Mouse (Mus musculus) heart, postnatal 36 days (tissue): Measurements from ENCODE around the gene Grwd1. TPM values are rescaled to one million over a fixed set of nuclear protein-coding genes. Genes with fewer than 3 reads are reported as not detected.

Source experiments
- DNase-seq, 2 experiments: peaks; one replicate each; pipeline ENCODE4 v3.0.0; 2021 to 2022
- intact Hi-C: fragments of 180-260 bp; cut with DNase I; formaldehyde crosslinking; loops from one replicate; pipeline ENCODE4 v1.15.1; 2025
- total RNA-seq, 2 experiments: library from RNA; stranded (reverse); gene quantifications; 2 replicates each; pipeline ENCODE4 v1.2.3; 2021

Grwd1 gene
- total RNA-seq, 2 experiments from 2014 or later = 11.5 to 11.6 TPM

DNA sequence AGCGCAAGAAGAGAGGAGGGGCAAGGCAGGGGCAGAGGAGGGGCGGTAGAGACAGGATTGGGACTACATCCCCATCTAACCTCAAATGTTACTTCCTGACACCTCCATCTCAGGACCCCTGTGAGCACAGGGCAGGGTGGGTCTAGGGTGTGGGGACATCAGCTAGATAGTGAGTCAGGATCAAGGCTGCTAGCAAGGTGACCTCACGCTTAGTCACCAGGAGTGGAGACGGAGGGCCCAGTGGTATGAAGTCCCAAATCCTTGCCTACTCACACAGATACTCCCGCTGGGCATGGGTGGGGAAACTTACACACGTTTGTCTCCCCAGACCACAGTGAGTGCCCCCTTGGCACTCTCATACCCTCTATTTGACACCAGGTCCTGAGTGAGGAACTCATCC, 28.2 kb downstream of the Grwd1 start:
- intact Hi-C loops = loop anchor here (5.0 kb wide), 1 partner anchor 135 kb away; no protein-coding TSS in a partner anchor
- no peak for DNase-seq

DNA sequence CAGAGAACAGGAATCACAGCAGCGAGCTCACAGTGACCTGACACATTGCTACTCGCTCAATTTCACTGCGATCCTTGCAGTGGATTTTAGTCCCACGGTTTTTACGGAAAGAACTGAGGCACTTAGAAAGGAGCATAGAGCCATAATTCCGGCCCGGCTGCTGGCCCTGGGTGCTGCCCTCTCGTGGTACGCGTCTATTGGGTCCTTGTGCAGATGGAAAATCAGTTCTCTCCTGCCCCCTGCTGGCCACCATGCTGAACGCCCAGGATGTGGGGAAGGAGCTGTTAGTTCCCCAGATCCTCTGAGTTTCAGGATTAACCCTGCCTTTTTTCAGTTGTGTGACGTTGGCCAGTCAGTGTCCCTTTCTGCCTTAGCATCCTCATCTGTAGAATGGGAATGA, 29.4 kb downstream of the Grwd1 start:
- intact Hi-C loops = loop anchor here (1.0 to 5.0 kb wide), 2 partner anchors 62 to 136 kb away; no protein-coding TSS in a partner anchor
- peak; percentile 90 to 95 for DNase-seq

DNA sequence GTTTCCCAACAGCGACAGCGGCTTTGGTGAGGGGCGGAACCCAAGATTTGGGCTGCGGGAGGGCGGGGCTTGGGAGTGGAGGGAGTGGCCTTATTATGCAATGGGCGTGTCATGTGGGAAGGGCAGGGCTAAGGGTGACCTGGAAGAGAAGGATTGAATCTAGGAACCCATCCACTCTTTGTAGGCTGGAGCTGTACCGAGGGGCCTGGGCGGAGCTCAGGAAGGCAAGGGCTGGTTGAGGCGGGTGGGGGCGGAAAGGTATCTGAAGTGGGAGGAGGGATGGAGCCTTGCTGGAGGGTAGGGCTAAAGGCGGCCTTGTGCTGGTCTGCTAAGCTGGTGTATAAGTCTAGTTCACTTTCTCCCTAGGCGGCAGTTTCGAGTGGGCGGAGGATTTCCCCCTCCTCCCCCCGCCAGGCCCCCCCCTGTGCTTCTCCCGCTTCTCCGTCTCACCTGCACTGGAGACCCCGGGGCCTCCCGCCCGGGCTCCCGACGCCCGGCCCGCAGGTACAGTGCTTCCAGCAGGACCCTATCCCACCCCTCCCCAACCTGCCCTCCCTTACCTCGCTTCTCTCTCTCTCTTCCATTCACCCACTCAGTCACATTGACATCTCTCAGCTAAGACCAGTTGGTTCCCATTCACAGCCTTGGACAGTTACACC, 30.1 kb downstream of the Grwd1 start:
- intact Hi-C loops = loop anchor here (1.0 to 5.0 kb wide), 2 partner anchors 61 to 137 kb away; no protein-coding TSS in a partner anchor

DNA sequence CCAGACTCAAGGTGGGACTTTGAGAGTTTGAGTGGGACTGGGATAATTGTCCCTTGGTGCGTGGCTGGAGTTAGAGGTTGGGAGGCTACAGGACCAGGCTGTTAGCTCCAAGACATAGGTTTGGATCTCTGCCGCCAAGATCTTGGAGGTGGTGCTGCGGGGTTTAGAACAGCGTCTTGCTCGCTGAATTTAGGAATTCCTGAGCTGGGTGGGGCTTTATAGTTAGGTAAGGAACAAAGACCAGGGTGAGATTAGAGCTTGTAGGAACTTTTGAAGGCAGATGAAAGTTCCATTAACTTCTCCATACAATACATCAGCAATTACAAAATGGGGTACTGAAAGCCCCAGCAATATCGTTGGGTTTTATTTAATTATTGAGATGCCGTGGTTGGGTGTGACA, 30.7 kb downstream of the Grwd1 start:
- no peak for DNase-seq
- intact Hi-C loops = loop anchor here (5.0 kb wide), 1 partner anchor 137 kb away; no protein-coding TSS in a partner anchor

More for the DNA sequence above, 30.1 kb downstream of the Grwd1 start:
- no peak for DNase-seq

DNA sequence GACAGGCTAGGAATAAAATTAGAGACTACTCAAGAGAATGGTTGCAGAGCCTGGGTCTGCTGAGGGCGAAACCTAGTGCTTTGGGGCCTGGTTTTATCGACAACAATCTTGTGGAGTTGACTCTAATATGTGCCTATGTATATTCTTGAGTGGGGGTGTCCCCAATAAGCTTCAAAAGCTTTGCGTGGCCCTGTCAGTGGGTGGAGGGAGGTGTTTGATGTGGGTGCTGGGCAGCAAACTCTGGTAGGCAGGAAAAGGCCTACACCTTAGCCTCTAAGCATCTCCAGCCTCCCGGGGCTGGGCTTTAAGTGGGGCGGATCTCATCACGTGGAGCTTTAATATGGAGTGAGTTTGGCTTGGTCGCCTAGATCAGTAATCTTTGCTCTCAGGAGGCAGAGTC, 31.8 kb downstream of the Grwd1 start:
- intact Hi-C loops = no loop called here
- DNase-seq = no peak

DNA sequence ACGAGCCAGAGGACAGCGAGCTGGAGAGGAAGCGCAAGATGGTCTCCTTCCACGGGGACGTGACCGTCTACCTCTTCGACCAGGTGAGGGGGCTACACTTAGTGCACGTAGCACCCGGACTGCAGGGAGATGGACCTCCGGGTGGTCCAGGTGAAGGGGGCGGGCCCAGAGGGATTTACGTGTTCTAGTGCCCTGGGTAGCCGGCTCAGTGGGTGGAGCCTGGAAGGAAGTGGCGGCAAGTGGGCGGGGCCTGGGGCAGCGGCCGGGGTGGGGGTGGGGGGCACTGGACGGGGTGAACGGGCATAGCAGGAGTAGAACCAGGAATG, 32.3 kb downstream of the Grwd1 start:
- DNase-seq = no peak
- intact Hi-C loops = no loop called here

DNA sequence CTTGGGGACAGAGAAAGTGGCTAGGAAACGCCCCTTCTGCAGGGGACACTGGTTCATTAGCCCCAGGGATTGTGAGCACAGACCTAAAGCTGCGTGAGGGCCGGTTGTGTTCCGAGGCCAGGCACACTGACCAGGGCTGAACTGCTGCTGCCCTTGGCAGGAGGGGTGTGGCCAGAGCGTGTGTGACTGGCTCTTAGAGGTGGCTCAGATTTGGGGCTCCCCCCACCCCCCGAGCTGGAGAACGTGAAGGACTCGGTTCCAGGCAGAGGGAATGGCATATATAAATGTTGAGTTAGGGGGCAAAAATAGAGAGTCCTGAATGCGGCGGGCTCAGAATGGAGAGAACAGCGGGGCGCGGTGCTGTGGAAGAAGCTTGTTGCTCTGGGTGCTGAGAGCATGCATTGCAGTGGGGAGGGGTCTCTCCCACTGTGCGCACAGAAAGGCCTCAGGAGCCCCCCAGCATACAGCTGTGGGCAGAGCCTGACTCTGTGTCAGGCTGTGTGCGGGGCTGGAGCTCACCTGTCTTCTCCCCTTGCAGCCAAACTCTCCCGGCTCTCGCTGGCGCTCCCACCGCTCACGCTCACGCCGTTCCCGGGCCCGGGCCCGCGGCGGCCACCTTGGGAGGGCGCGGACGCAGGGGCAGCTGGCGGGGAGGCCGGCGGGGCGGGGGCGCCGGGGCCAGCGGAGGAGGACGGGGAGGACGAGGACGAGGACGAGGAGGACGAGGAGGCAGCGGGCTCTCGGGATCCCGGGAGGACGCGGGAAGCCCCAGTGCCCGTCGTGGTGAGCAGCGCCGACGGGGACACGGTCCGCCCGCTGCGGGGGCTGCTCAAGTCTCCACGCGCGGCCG, 32.9 kb downstream of the Grwd1 start:
- DNase-seq = no peak
- intact Hi-C loops = no loop called here

DNA sequence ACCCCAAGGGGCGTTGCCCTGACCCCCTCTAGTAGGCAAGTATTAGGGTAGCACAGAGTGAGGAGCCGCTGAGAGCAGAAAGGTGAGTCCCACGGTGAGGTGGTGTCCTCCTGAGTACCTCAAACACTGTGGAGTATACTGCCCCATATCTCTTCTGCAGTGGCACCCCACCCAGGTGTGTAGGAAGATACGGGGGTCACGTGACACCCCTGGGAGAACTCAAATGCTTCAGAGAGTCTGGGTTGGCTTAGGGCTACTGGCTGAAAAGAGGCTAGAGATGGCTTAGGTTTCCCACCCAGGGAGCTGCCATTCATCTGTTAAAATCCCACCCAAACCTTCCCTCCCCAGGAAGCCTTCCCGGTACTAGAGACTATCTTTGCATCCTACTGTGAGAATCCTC, 33.8 kb downstream of the Grwd1 start:
- intact Hi-C loops = no loop called here
- no peak for DNase-seq

DNA sequence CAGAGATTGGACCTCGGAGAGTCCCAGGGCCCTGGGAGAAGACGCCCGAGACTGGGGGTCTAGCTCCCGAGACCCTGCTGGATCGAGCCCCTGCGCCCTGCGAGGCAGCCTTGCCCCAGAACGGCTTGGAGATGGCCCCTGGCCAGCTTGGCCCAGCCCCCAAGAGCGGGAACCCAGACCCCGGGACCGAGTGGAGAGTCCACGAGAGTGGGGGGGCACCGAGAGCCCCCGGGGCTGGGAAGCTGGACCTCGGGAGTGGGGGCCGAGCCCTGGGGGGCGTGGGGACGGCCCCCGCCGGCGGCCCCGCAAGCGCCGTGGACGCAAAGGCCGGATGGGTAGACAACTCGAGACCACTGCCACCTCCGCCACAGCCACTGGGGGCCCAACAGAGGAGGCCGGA, 35.8 kb downstream of the Grwd1 start:
- DNase-seq = no peak
- intact Hi-C loops = no loop called here

DNA sequence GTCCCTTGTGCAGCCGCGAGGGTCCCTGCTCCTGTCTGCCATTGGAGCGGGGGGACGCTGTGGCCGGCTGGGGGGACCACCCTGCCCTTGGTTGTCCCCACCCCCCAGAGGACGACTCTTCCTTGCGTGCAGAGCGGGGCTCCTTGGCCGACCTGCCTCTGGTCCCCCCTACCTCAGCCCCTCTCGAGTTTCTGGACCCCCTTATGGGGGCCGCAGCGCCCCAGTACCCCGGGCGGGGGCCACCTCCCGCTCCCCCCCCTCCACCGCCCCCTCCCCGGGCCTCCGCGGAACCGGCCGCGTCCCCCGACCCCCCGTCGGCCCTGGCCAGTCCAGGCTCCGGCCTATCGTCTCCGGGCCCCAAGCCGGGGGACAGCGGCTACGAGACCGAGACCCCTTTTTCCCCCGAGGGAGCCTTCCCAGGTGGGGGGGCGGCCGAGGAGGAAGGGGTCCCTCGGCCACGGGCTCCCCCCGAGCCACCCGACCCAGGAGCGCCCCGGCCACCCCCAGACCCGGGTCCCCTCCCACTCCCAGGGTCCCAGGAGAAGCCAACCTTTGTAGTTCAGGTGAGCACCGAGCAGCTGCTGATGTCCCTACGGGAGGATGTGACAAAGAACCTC, 36.7 kb downstream of the Grwd1 start:
- intact Hi-C loops = no loop called here

DNA sequence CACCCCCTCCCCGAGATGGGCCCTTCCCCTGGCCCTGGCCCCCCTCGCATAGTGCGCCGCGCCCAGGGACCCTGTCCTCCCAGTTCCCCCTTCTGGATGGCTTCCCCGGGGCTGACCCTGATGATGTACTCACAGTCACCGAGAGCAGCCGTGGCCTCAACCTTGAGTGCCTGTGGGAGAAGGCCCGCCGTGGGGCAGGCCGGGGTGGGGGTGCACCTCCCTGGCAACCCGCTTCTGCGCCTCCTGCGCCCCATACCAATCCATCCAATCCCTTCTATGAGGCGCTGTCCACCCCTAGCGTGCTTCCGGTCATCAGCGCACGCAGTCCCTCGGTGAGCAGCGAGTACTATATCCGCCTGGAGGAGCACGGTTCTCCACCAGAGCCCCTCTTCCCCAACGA, 37.5 kb downstream of the Grwd1 start:
- intact Hi-C loops = no loop called here
- no peak for DNase-seq

More for the DNA sequence above, 36.7 kb downstream of the Grwd1 start:
- no peak for DNase-seq

DNA sequence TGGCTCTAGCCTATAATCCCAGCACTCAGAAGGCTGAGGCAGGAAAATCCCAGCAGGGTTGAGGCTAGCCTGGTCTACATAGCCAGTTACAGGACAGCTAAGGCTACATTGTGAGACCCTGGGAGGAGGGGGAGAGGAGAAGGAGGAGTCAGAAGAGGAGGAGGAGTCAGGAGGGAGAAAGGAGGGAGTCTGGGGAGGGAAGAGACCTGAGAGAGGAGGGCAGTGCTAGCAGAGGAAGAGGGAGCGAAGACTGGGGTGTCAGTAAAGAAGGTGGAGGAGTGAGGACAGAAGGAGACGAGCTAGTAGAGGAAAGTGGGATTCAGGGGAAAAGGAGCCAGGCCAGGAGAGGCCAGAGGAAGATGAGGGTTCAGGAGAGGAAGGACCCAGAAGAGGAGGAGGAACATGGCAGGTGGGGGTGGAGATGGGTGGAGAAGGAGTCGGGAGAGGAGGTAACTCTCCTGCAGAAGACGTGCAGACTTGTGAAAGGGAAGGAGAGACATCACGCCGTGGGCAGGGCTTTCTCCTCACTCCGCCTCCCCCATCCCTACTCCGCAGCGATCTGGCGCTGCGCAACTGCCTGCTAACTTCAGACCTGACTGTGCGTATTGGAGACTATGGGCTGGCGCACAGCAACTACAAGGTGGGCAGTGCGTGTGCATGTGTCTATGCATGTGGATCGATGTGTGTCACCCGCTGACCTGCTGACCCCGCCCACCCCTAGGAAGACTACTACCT, 38.8 kb downstream of the Grwd1 start:
- DNase-seq = no peak
- intact Hi-C loops = no loop called here

DNA sequence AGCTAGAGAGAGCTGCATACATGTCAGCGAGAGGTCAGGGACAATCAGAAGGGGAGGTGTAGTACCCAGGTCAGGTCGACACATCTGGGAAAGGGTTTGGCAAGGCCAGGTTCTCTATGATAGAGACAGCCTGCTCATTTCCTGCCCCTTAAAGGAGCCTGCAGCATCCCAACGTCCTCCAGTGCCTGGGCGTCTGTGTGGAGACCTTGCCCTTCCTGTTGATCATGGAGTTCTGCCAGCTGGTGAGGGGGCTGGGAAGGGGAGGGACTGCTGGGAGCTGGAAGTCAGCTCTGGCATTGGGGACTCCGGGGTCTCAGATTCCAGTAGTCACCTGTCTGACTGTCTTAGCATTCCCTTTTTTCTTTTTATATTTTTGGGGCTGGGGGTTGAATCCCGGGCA, 40.0 kb downstream of the Grwd1 start:
- intact Hi-C loops = no loop called here

DNA sequence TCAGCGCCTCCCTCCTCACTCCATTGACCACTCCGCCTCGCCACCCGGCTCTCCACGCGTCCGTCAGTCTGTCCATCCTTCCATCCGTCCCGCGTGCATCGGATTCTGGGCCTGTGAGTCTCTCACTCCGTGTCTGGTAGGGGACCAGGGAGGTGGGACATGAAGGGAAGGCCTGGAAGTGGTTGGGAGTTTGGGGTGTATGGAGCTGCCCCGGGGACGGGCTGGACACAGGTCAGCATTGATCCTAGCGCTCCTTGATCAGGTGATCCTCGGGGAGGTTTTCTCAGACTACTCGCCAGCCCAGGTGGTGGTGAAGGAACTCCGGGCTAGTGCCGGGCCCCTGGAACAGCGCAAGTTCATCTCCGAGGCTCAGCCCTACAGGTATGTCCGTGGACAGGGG, 43.1 kb downstream of the Grwd1 start:
- intact Hi-C loops = no loop called here

More for the DNA sequence above, 40.0 kb downstream of the Grwd1 start:
- no peak for DNase-seq

DNA sequence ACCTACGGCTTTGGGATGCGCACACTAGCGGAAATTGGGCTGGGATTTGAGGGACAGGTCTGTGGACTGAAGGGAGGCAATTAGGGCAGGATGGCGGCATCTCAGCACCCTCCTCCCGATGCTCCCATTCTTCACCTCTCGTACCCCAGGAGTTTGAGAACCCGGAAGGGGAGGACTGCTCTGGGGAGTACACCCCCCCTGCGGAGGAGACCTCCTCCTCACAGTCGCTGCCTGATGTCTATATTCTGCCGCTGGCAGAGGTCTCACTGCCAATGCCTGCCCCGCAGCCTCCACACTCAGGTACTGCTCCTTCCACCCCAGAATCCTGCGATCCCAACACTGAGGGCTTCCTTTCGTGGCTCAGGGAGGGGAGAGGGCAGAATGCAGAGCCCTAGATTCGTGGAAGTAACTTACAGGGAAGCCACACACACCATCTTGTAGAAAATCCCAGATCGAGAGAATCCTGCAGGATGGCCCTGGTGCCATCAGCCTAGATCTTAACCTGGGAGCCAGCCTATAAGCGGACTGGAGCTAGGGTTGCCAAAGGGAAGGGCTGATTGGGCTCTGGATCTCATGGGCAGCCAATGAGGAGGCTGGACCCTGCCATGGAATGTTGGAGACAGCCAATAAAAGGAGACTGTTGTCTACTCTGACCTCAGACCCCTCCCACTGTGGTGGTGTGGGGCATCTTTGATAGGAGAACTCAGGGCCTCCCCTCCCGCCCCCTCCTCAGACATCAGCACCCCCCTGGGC, 43.9 kb downstream of the Grwd1 start:
- intact Hi-C loops = no loop called here
- no peak for DNase-seq

More for the DNA sequence above, 43.1 kb downstream of the Grwd1 start:
- no peak for DNase-seq

DNA sequence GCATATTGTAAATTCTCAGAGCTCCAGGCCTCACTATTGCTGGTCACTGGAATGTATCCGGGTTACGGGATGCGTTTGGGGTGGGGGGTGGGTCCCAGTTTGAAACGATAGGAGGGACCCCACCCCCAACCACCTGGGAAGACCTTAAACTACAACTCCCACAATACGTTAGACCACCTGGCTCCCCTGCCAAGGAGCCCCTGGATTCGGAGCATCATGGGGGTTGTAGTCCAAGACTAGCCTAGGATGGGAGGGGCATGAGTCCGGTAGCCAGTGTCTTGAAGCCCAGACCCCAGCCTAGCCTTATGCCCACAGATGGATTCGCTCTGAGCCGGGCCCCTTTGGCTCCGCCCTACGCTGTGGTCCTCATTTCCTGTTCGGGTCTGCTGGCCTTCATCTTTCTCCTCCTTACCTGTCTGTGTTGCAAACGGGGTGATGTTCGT, 44.6 kb downstream of the Grwd1 start:
- intact Hi-C loops = no loop called here
- DNase-seq = no peak

DNA sequence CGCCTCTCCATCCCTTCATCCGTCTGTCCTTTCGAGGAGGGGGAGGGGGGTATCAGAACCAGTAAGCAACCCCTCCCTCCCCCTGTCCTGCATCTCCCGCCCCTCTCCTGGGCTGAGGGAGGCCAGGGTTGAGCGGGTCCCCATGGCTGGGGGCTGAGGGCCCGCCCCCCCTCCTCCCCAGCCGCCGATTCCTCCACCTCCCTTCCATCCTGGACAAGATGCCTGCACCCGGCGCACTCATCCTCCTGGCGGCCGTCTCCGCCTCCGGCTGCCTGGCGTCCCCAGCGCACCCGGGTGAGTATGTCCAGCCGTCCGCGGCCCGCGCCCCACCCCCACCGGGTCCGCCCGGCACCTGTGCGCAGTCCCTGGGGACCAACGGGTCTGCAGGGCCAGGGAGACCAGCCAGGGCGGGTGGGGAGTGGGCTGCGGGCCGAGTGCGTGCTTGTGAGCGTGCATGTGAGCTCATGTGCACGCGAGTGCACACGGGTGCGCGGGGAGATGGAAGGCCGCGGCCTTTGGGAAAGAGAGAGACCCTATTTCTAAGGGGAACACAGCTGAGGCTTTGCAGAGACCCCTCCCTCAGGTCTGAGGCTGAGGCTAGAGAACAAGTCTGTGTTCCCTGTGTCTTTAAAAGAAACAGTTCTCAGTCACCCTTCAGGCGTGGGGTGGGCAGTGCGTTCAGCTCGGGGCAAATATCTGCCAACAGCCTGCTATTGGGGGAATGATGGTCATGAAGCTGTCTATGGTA, 45.2 kb downstream of the Grwd1 start:
- DNase-seq = no peak
- intact Hi-C loops = no loop called here

DNA sequence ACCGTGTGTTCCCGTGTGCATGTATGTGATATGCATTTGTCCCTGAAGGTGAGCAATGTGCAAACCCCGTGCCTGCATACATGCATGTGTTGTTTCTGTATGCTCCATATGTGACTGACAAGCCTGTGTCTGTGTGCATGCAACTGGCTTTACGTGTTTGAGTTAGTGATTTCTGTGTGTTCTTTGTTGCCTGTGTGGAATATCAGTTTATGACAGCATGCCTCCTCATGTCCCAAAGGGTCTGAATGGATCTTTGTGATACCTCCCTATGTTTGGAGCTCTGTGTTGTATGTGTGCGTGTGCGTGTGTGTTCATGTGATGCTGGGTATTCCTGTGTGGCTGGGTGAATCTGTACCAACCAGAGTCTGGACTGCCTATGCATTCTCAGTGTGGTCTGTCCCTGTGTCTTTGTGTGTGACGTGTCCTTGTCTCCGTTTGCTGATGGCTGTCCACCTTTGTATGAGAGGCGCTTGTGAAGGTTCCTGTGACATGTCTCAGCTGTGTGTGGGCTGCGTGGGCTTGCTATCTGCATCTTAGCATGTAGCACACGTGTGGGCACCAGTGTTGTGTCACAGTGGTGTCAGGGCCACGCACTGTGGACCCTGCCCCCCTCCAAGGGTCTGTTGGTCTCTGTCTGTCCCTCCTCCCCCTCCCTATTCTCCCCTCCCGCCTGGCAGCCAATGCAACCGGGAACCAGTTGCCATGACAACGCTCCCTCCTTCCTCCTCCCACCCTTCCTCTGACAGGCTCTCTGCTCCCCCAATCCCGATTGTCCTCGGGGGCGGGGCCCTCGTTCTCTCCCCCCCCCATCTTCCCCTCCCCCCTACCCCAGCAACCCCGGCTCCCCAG, 46.0 kb downstream of the Grwd1 start, which contains the start of gene Sult2b1:
Gene Sult2b1 (minus strand): TSS at position 146 of the 849 bp plus-strand sequence.
- intact Hi-C loops = no loop called here
- DNase-seq = no peak
